Mouse (Mus musculus): ENCODE measurements around the gene Smyd3.
A peak's percentile ranks its signal among the peaks of the same experiment; 100 is the strongest.

The Smyd3 gene

DNA sequence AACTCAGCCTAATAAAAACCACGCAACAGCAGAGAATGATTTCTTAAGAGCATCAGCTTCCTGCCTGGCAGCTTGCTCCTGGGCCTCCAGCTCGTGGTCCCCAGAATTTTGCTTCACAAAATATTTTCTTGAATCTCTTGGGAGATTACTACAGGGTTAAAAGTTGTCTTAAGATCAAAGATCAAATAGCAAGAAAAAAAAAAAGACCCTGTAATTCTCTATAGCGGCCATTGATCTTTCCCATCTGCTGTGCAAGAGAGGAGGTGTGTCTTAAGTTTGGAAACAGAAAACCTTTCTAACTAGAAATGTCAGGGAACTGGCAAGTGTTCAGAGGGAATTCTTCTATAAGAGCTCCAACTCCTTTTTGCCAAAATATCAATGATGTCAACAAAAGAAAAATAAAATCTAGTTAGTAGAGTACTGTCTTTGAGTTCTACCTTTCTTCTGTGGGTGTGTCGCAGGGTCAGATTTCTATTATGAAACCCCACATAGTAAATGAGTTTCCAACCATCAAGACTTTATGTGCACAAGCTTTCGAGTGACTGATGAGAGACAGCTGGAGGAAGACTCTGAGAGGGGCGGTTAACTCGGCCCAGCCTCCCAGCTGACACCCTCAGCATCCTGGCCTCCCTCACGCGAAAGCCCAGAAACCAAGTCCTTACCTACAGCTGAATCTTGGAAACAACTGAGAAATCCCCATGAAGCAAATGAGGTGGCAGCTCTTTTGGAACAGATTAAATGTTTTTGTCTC is 59.4 kb downstream of the Smyd3 start:
- peak; percentile 65 for DNase-seq

DNA sequence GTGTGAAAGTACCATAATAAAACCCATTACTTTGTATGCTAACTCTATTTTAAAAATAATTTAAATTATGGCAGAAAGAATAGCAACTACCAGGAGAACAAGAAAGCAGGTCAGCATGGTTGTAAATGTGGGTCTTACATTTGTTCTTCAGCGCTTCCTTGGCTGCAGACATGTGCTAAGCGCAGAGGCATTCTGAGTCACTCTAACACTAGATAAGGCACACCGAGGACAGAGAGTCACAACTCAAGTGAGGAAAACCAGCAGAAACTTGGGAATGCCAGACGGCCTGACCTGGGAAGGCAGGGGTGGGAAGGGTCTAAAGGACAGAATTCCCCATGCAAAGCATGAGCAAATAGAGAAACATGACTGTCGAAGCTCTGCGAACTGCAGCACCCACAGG is 63.2 kb downstream of the Smyd3 start:
- DNase-seq = no peak

DNA sequence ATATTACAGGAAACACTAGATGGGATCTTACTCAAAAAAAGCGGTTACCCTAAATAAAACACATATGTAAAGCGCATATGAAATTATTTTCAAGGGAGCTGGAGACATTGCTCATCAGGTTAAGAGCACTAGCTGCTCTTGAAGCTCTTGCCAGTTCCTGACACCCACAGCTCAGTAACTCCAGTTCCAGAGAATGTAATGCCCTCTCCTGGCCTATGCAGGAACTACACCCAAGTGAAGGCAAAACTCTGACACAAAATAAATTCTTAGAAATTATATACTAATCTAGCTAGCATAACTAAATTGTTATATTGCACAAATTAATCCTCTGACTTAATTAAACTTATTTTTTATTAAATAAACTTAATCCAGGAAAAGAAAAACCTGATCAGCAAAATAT is 66.6 kb downstream of the Smyd3 start:
- peak; percentile 33 for DNase-seq

GRCm38 (mm10) chr1:179446845-179447212 is 71.0 kb downstream of the Smyd3 start:
- DNase-seq = no peak

DNA sequence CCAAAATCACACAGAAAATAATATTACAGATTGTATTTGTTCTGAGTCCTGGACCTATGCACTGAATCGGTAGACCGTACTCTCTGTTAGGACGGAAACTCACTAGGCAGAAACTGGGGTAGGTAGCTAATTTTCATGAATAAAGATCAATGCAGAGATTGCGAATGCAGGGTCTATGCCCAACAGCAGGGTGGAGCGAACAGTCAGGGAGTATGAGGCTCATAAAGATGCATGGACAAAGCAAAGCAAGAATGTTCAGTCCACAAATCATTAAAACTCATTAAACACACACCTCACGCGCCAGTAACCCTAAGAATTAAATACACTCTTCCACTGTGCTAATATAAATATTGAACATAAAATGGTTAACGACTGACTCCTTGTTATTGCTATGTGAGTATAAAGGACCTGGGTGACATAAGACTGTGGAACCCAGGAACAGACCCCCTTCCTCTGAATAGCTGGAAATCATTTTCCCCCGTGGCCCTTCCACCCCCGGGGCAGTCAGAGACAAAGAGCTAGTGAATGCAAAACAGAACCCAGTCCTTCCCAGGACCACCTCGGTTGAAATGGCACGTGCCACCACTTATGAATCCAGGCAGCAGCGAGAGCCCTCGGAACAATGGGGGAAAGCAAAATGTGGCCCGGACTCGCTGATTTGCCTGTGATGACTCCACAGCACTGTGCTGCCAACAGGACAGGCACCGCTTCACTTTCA is 71.6 kb downstream of the Smyd3 start:
- DNase-seq = peak; percentile 36

DNA sequence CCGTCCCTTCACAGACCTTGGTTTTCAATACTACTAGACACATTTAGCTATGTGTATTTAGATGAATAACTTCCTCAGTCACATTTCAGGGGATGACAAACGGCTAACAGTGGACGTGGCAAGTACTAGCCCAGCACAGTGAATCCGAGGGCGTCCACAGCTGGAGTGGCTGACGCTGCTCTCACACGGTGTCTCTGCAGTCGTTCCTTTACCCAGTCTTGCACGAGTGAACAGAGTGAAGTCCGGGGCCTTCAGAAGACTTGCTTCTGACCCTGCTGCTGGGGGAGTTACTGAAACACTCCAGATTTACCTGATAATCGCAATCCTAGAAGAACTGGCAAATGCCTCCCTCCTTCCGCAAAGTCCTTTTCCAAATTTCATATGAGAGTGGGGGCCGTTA is 74.0 kb downstream of the Smyd3 start:
- no peak for DNase-seq

- DNase-seq = no peak
Measured at GRCm38 (mm10) chr1:179443423-179443822, 74.4 kb downstream of the Smyd3 start.

DNA sequence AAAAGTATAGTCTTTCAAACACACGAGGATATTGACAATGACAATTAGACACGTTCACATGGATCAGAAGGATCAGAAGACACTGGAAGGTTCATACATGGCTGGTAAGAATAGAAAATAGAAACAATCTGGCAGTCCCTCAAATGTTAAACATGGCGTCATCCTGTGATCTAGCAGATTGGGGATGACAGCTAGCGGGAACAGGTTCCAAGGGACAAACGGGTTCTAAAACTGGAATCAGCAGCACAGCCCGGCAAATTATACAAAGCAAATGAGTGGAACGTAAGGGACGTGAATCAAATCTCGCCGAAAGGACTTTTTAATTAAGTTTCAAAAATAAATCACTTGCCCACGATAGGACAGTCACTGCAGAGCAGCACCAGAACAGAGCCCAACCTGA is 81.2 kb downstream of the Smyd3 start:
- DNase-seq = no peak

DNA sequence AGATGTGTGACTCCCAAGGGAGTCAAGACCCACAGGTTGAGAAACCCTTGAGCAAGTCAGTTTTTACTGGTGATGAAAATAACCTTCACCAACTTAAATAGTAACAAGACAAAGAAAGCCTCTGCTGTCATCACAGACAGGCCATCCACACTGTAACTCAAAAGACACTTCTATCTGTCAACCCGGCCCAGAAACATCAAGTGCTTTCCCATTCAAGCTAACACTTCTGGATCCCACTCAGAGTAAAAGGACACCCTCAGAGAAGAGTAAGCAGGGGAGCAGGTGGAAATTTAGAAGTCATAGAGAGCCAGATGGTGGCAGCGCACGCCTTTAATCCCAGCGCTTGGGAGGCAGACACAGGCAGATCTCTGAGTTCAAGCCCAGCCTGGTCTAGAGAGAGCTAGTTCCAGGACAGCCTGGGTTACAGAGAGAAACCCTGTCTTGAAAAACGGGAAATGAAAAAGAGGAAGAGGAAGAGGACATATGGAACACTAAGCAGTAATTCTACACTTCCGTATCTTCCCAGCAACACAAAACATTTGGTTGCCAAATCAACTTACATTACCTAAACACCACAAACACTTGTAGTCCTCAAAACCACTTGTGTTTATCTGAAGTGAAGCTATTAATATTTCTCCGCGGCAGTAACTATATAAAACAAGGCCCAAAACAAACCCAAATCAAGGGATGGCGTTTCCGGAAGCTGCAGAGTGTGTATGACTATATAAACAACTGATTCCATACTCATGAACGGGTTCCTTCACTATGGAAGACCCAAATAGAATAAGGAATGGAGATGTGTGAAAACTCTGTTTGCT is 83.2 kb downstream of the Smyd3 start:
- no peak for DNase-seq

- no peak for DNase-seq
Measured at GRCm38 (mm10) chr1:179433828-179434227, 84.0 kb downstream of the Smyd3 start.

- no peak for DNase-seq
Measured at GRCm38 (mm10) chr1:179433355-179433754, 84.5 kb downstream of the Smyd3 start.

DNA sequence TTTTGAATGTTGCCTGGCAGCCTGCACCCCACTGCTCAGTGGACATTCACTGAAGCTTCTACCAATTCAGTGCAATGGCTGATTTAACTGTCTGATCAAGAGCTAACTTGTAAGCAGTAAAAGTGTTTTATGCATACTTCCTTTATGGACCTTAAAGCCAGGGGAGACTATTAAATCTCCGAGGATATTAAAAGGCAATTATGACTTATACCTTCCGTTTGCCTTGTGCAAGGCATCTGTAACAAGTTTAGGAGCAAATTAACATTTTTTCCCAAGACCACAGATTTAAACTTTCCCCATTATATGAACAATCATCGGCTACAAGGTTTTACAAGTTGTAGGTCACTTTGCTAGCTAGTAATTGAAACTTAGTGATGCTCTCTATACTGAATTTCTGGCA is 87.8 kb downstream of the Smyd3 start:
- no peak for DNase-seq

DNA sequence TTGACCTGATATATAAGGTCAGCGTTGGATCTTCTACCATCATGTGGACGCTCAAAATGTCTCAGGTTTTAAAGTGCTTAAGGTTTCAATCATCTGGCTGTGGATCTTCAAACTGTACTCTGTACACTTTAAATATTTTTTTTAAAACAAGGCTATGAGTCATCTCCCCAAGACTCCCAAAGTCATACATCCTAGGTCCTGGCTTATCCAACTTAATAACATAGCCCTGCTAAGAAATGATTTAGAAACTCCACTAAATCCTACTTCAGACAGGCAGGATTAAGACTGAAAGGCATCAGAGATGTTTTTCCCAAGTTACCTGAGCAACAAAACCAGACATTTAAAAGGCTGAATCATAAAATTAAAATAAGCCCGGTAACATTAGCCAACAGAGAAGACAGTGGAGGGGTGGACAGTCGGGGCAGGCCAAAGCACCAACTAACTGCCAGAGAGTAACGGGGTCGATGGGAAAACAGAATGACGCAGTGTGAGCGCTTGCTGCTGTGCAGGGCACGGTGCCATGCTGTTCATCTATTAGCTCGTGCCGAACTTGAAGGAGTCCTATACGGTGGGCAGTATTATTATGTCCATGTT is 92.9 kb downstream of the Smyd3 start:
- no peak for DNase-seq

- DNase-seq = no peak
Measured at GRCm38 (mm10) chr1:179419091-179419490, 98.8 kb downstream of the Smyd3 start.

DNA sequence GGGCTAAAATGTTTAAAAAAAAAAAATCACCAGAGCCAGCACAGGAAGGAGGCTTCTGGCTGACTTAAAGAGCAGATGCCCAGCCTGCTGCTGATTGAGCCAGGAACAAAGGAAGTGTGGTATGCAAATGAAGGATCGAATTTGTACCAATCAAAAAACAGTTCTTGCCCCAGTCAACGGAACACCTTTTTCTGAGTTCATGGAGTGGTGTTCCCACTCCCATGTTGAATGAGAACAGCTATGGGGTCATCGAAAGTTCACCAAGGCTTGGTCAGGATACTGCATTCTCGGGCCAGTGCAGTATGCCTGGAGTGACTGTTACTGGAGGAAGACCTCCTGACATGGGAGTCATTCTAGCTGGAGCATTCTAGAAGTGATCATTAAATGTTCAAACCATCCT is 109.8 kb downstream of the Smyd3 start:
- DNase-seq = no peak

DNA sequence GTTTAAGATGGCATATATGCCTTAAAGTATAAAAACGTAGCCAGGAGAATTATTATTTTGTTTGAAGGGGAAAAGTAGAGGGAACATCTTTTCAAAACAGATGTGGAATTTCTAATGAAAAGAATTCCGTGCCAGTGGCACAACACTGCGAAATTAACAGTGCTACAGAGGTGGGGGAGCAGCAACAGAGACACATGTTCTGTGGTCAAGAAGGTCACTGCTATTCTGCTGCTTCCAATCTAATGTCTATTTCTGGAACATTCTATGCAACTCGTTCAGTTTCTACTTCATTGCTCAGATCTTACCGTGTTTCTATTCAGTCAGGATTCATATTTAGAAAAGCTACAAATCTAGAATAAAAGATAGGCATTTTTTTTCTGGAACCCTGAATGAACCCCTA is 117.0 kb downstream of the Smyd3 start:
- no peak for DNase-seq

- no peak for DNase-seq
Measured at GRCm38 (mm10) chr1:179398639-179399038, 119.2 kb downstream of the Smyd3 start.

GRCm38 (mm10) chr1:179386237-179386975 is 131.4 kb downstream of the Smyd3 start:
- no peak for DNase-seq

DNA sequence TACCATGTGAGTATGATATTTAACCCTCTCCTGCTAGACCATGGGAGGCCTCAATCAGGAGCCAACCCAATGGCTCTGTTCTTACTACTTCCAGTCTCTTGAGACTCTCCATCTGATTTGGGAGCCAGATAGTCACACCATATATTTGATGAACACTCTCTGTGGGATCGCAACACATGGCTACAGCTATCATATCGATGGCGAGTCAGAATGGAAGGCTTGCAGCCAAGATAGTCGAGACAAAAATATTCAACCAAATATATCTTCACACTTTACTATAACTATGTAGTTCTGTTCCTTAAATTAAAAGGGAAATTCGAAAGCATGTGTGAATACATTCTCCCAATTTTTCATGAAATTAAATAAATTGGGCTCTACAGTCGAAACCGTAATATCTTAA is 132.2 kb downstream of the Smyd3 start:
- DNase-seq = no peak

DNA sequence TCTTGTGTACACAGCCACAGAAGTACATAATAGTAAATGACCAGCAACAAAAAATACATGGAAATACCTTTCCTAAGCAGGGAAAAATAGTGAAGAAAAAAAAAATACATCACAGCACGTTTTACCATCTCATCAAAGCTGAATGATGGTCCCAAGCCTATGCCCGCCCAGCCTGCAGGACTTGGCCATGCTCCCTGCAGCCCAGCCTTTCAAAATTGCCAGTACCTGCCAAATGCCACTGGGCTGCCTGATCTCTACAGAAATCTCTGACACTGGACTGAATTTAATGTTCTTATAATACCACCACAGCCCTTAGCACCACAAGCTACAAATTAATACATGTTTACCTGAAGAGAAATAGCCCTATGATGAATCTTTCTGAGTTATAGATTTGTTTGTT is 133.5 kb downstream of the Smyd3 start:
- DNase-seq = no peak

DNA sequence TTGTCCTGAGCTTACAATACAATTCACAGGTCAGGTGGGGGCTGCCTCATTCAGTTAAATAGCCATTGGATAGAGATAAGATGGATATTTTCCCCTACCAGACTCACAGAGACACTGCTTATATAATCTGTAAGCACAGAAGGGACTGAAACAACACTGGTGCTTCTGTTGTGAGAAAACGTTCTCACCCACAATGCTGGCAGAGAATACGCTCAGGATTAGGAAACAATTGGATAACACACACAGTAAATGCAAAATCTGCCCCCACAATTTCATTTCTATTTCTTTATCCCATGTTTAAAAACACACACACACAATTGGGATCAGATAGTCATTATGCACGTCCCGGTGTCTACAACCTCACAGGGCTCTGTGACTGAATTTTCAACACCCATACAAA is 139.7 kb downstream of the Smyd3 start:
- no peak for DNase-seq

DNA sequence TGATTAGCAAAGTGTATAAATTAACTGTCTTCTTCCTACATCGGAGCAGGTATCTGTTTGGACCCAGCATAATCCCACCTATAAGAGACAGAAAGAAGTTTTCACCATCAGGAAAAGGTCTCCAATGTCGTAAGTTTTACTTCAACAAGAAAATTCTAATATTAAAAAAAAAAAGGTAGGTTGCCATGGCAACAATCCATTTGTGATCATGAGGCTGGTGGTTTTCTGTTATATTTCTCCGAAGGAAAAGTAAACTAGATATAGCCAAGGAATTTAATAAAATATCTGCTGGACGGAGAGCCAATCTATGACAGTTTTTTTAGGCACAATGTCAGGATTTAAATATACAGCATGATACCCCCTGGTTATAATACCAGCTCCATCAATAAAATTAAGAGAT is 142.9 kb downstream of the Smyd3 start:
- DNase-seq = no peak

DNA sequence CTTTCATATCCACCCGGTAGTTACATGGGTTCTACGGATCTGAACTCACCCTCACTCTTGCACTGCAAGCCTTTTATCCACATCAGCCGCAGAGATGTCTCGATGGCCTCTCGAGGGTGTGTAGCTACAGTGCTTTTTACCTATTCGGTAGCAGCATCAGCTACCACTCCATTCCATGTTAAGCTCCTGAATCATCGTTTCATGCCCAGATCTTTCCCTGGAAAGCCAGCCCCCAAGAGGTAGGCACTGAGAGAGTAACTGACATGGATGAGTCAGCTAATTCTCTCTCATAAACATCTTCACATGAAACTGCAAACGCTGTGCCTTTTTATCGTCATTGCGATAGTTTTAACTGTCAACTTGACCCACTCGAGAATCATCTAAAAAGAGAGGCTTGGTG is 143.9 kb downstream of the Smyd3 start:
- no peak for DNase-seq

Measured in lung, postnatal 10 days (tissue).